Mouse (Mus musculus) ES-E14 (cell line): ENCODE measurements around the gene Mad1l1. TPM values are rescaled to one million over a fixed set of nuclear protein-coding genes. Genes with fewer than 3 reads are reported as not detected.
A peak's percentile ranks its signal among the peaks of the same experiment; 100 is the strongest.

ENCODE experiments used
- DNase-seq: peaks from one replicate; pipeline ENCODE4 v3.0.0-alpha.2; 2013; ENCODE audit warnings: low read depth, low spot score
- H3K27ac ChIP-seq: 2 replicates; pipeline ENCODE4 v1.5.1; 2012; ENCODE audit warnings: low read depth, mild to moderate bottlenecking, low read length, moderate library complexity, mixed read lengths; ENCODE audit not compliant: poor library complexity, insufficient read depth, severe bottlenecking
- H3K36me3 ChIP-seq: 2 replicates; pipeline ENCODE4 v1.6.1; 2012; ENCODE audit warnings: mild to moderate bottlenecking, low read length, moderate library complexity, mixed read lengths; ENCODE audit not compliant: control insufficient read depth, poor library complexity, insufficient read depth, severe bottlenecking
- H3K4me1 ChIP-seq, 2 experiments: fragments of 150-350 bp in 1 of 2; sonication (generic) in 1 of 2; 2 replicates each; pipeline ENCODE4 v1.6.1; 2012; ENCODE audit warnings: low read length in 2 of 2, mild to moderate bottlenecking in 1 of 2, mixed read lengths in 1 of 2; ENCODE audit not compliant: control insufficient read depth in 2 of 2, insufficient read depth in 2 of 2, poor library complexity in 1 of 2
- H3K4me3 ChIP-seq, 2 experiments: fragments of 150-350 bp in 1 of 2; sonication (generic) in 1 of 2; 2 replicates each; pipeline ENCODE4 v1.5.1; 2012; ENCODE audit warnings: low read length in 2 of 2, low read depth in 1 of 2, mild to moderate bottlenecking in 1 of 2, mixed read lengths in 1 of 2; ENCODE audit not compliant: insufficient read depth in 1 of 2, poor library complexity in 1 of 2, severe bottlenecking in 1 of 2
- H3K9ac ChIP-seq: 2 replicates; pipeline ENCODE4 v1.6.1; 2012; ENCODE audit warnings: low read depth, mild to moderate bottlenecking, low read length, mixed read lengths; ENCODE audit not compliant: poor library complexity, insufficient read depth, severe bottlenecking
- H3K9me3 ChIP-seq: fragments of 150-350 bp; sonication (generic); 2 replicates; pipeline ENCODE4 v1.6.1; 2012; ENCODE audit warnings: low read depth, mild to moderate bottlenecking, low read length; ENCODE audit not compliant: control insufficient read depth, insufficient read depth
- CHD2 ChIP-seq: IDR thresholded peaks from 2 replicates; pipeline ENCODE4 v1.6.1; 2014; ENCODE audit warnings: mild to moderate bottlenecking, low read depth, low read length, inconsistent platforms
- HCFC1 ChIP-seq: IDR thresholded peaks from 2 replicates; pipeline ENCODE4 v1.6.1; 2012; ENCODE audit warnings: low read length, inconsistent platforms, borderline replicate concordance; ENCODE audit not compliant: insufficient read depth
- MAFK ChIP-seq: IDR thresholded peaks from 2 replicates; pipeline ENCODE4 v1.6.1; 2014; ENCODE audit warnings: mild to moderate bottlenecking, low read depth, low read length, inconsistent platforms; ENCODE audit not compliant: insufficient read depth
- ZC3H11A ChIP-seq: IDR thresholded peaks from 2 replicates; pipeline ENCODE4 v1.6.1; 2012; ENCODE audit warnings: low read depth, mild to moderate bottlenecking, inconsistent platforms, low read length, borderline replicate concordance
- ZNF384 ChIP-seq: IDR thresholded peaks from 2 replicates; pipeline ENCODE4 v1.6.1; 2012; ENCODE audit warnings: low read depth, low read length, inconsistent platforms
- in situ Hi-C, 2 experiments: fragments of 600-800 bp; cut with MboI; formaldehyde crosslinking; loops; one replicate each; pipeline ENCODE4 v1.15.1; 2025; ENCODE audit warnings: low sequenced_read_pairs in 2 of 2, inconsistent platforms in 1 of 2; ENCODE audit not compliant: unreplicated experiment in 2 of 2
- total RNA-seq: library from RNA; depleted of rRNA; stranded (reverse); fragments of 300-350 nt; gene quantifications from 2 replicates; pipeline ENCODE4 v1.2.3, GENCODE M21; 2012

Gene Mad1l1
- total RNA-seq, 1 experiment = 47.2 TPM

DNA sequence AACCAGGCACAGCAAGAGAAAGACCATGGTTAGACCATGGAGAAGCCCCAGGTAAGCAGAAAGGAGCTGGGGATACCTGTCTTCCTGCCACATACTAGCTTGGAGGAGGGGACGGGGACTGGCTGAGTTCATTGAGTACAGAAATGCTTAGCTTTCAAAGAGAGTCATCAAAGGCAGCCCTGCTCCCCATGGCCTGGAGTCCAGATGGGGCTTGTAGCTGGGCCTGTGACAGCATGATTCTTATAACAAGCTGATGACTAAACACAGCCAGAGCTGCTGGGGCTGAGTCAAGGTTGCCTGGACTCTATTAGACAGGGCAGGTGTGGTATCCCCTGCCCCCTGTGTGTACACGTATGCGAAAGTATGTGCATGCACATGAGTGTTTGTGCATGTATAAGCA lies 242.9 kb downstream of the Mad1l1 start:
- peaks cover 0 to 24% of the 10 kb centered on the region in 2 experiments; a peak in 3 of 4 replicates for H3K4me1 ChIP-seq
- no peak overlapping the region for H3K4me3 ChIP-seq
- TF ChIP-seq ZNF384 (no peak), CHD2 (no peak), HCFC1 (no peak), ZC3H11A (no peak), MAFK (no peak)
- no peaks in the 10 kb centered on the region for H3K9me3 ChIP-seq
- DNase-seq = no peak
- peaks cover 9% of the 10 kb centered on the region; the same call in 1 of the 2 replicates for H3K36me3 ChIP-seq
- H3K27ac ChIP-seq = no peak overlapping the region
- in situ Hi-C loops = no loop called here
- H3K9ac ChIP-seq = no peak overlapping the region

DNA sequence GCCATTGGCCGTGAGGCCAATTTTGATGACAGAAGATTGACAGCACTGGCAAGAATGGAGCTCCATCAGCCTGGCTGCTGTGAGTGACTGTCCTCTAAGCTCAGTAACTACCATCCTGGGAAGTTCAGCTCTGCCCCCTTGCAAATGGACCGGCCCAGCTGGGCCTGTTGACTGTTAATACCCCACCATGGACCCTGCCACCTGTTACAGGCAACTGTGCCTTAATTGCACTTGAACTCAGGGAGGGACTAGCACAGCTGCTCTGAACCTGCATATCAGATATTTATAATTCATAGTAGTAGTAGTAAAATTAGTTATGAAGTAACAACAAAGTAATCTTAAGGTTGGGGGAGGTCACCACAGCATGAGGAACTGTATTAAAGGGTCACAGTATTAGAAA lies 244.9 kb downstream of the Mad1l1 start:
- H3K9me3 ChIP-seq = no peaks in the 10 kb centered on the region
- in situ Hi-C loops = no loop called here
- TF ChIP-seq HCFC1 = no peak
- no peak for TF ChIP-seq CHD2
- TF ChIP-seq ZNF384 = no peak
- no peak for TF ChIP-seq MAFK
- TF ChIP-seq ZC3H11A = no peak
- peaks cover 9% of the 10 kb centered on the region; the same call in 1 of the 2 replicates for H3K36me3 ChIP-seq
- DNase-seq = no peak
- H3K9ac ChIP-seq = no peak overlapping the region
- H3K4me3 ChIP-seq = no peak overlapping the region
- no peak overlapping the region for H3K27ac ChIP-seq
- peaks cover 0 to 15% of the 10 kb centered on the region in 2 experiments; a peak in 2 of 4 replicates for H3K4me1 ChIP-seq

DNA sequence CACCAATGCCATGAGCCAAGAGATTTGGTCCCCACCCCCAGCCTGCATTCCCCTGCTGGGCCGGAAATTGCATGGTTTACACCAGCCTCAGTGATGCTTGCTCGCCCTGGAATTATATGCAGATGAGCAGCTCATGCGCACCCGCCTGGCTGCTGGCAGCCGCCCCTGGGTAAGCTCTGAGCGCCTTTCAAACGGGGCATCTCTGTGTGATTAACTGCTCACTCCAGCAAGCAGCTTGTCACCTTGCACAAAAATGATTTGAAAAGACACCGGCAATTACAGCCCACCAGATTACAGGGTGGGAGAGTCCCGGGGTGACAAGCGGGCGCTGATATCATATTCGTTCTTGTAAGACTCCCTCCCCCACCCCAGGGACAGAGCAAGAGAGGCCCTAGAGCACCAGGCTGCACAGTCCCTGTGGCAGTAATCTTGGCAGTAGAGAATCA lies 247.7 kb downstream of the Mad1l1 start:
- H3K36me3 ChIP-seq = peaks cover 6% of the 10 kb centered on the region; the same call in 1 of the 2 replicates
- H3K4me1 ChIP-seq = peaks cover 0 to 21% of the 10 kb centered on the region in 2 experiments; a peak in 2 of 4 replicates
- H3K9me3 ChIP-seq = no peaks in the 10 kb centered on the region
- TF ChIP-seq MAFK (no peak), ZNF384 (no peak), HCFC1 (no peak), CHD2 (no peak)
- no peak overlapping the region for H3K4me3 ChIP-seq
- H3K27ac ChIP-seq = no peak overlapping the region
- H3K9ac ChIP-seq = no peak overlapping the region
- no peak for DNase-seq
- in situ Hi-C loops = no loop called here

DNA sequence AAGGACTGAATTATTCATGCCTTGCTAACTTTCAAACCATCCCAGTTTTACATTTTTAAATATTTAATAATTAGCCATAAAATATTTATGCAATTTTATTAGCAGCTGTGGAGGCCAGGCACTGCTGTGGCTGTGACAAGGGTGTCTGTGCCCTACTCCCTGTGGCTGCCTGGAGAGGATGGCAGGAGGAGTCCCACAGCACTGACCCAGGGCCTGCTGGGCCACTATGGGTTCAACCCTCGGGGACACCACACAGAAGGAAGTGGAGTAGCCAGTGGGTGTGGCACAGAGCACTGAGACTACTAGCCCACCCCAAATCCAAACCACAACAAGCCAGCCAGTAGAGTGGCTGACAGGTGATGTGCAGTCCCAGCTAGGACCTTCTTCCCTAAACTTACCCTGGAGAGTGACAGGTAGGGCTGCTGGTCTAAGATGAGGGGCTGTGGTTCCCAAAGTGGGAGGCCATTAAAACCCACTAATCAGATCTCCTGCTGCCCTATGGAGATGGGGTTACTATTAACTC lies 248.1 kb downstream of the Mad1l1 start:
- Histone ChIP-seq H3K4me1 (peaks cover 2 to 24% of the 10 kb centered on the region in 2 experiments; a peak in 3 of 4 replicates), H3K9ac (no peak overlapping the region), H3K36me3 (peaks cover 5% of the 10 kb centered on the region; the same call in 1 of the 2 replicates), H3K9me3 (no peaks in the 10 kb centered on the region), H3K4me3 (no peak overlapping the region), H3K27ac (no peak overlapping the region)
- DNase-seq = no peak
- in situ Hi-C loops = no loop called here
- TF ChIP-seq ZC3H11A (no peak), ZNF384 (no peak)

DNA sequence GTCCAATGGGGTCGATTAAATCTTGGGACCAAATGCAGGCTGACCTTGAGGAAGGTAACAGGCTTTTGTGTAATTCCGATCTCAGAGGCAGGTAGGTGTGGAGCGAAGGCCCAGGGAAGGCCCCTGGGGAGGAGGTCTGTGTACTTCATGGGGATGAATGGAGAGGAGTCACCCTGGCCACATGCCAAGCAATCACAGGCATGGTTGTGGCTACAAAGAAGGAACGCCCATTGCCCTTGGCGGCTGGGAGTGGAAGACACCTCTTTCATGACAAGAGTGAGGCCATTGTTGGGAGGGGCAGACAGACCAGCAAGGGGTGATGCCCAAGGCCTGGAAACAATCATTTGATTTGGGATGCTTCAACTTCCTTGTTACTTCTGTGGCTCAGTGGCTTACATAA lies 252.8 kb downstream of the Mad1l1 start:
- no peak overlapping the region for H3K4me3 ChIP-seq
- in situ Hi-C loops = no loop called here
- H3K27ac ChIP-seq = no peak overlapping the region
- peaks cover 5 to 17% of the 10 kb centered on the region in 2 experiments; a peak in 3 of 4 replicates for H3K4me1 ChIP-seq
- DNase-seq = peak; percentile 82
- no peak overlapping the region for H3K9ac ChIP-seq
- TF ChIP-seq HCFC1 (no peak), ZNF384 (no peak), CHD2 (no peak), ZC3H11A (no peak), MAFK (no peak)
- no peaks in the 10 kb centered on the region for H3K9me3 ChIP-seq
- H3K36me3 ChIP-seq = peaks cover 12% of the 10 kb centered on the region; the same call in 1 of the 2 replicates
